Mouse (Mus musculus) neural tube, embryonic 14.5 days (tissue): ENCODE measurements at regions not wholly inside any gene's neighbourhood (a gene's known extent, or its start where the extent isn't known, plus 50 kb on each side); places are given as distances from the start of the nearest gene placed in this dataset.

Source experiments
- ATAC-seq: fragments of 200-750 bp; cut with Nextera tagmentation; 2 replicates; pipeline ENCODE4 v1.8.0; 2017; ENCODE audit warnings: low read depth, mild to moderate bottlenecking, moderate TSS enrichment, moderate library complexity
- H3K27ac ChIP-seq: fragments of 300-500 bp; sonication (generic); 2 replicates; pipeline ENCODE4 v1.5.1; 2014; ENCODE audit warnings: low read depth, mild to moderate bottlenecking, control low read depth, low read length, moderate library complexity, mixed read lengths
- H3K27me3 ChIP-seq: fragments of 300-500 bp; sonication (generic); 2 replicates; pipeline ENCODE4 v1.6.1; 2014; ENCODE audit warnings: low read length; ENCODE audit not compliant: control insufficient read depth, insufficient read depth
- H3K36me3 ChIP-seq: fragments of 300-500 bp; sonication (generic); 2 replicates; pipeline ENCODE4 v1.6.1; 2014; ENCODE audit warnings: low read length, mixed read lengths; ENCODE audit not compliant: control insufficient read depth, insufficient read depth
- H3K4me1 ChIP-seq: fragments of 300-500 bp; sonication (generic); 2 replicates; pipeline ENCODE4 v1.6.1; 2014; ENCODE audit warnings: low read length; ENCODE audit not compliant: control insufficient read depth, insufficient read depth
- H3K4me2 ChIP-seq: fragments of 300-500 bp; sonication (generic); 2 replicates; pipeline ENCODE4 v1.6.1; 2014; ENCODE audit warnings: mild to moderate bottlenecking, low read depth, low read length, control low read depth
- H3K4me3 ChIP-seq: fragments of 300-500 bp; sonication (generic); 2 replicates; pipeline ENCODE4 v1.5.1; 2014; ENCODE audit warnings: low read depth, low read length, control low read depth, mixed read lengths
- H3K9ac ChIP-seq: fragments of 300-500 bp; sonication (generic); replicated peaks from 2 replicates; pipeline ENCODE4 v1.6.1; 2014; ENCODE audit warnings: low read depth, mild to moderate bottlenecking, control low read depth, low read length, mixed read lengths
- H3K9me3 ChIP-seq: fragments of 300-500 bp; sonication (generic); 2 replicates; pipeline ENCODE4 v1.6.1; 2016; ENCODE audit warnings: low read length; ENCODE audit not compliant: control insufficient read depth
- WGBS: fragments of 180-500 bp; shearing (Covaris S2); extraction: QIAGEN DNeasy Blood & Tissue Kit; methylation state at CpG from one replicate; pipeline ENCODE4 v1.1.7; 2014; 5-methylcytosine and 5-hydroxymethylcytosine counted together

DNA sequence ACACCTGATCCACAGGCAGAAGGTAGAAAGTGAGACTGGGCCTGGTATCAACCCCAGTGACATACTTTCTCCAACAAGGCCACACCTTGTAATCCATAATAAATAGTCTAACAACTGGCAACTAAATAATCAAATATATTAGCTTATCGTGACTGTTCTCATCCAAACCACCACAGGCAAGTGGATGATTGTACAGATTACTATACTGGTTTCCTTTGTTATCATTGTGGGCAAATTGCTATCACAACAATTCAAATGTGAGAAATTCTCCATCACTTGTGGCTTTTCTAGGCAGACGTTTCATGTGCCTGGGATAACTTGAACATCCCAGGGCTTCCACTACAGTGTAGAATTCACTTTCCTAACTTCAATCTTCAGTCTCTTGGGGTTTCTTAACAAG, 112.6 kb upstream of the Max start:
- H3K9ac ChIP-seq: no peak overlapping the region
- no peaks in the 10 kb centered on the region for H3K27me3 ChIP-seq
- no peak overlapping the region for H3K4me3 ChIP-seq
- 78% methylated on average over 2 of the region's 2 CpGs for WGBS
- no peaks in the 10 kb centered on the region for H3K9me3 ChIP-seq
- no peaks in the 10 kb centered on the region for H3K36me3 ChIP-seq
- ATAC-seq: no peak
- H3K27ac ChIP-seq: no peak overlapping the region
- H3K4me1 ChIP-seq: no peaks in the 10 kb centered on the region
- H3K4me2 ChIP-seq: no peak overlapping the region

DNA sequence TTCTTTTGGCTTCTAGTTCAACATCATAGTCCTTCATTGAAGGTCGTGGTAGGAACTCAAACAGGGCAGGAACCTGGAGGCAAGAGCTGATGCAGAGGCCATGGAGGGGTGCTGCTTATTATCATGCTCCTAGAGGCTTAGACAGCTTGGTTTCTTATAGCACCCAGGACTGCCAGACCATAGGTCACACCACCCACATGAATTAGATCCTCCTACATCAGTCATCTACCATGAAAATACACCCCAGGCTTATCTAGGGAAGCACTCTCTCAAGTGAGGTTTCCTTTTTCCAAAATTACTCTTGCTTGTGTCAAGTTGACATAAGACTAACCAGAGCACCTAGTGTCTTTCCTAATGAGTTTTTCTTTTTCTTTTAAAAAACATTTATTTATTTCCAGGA, 109.7 kb upstream of the Max start:
- H3K27ac ChIP-seq: no peak overlapping the region
- WGBS: 85% methylated on average over 1 of the region's 1 CpGs
- no peak overlapping the region for H3K4me3 ChIP-seq
- no peak overlapping the region for H3K9ac ChIP-seq
- H3K4me2 ChIP-seq: no peak overlapping the region
- H3K36me3 ChIP-seq: no peaks in the 10 kb centered on the region
- ATAC-seq: no peak
- H3K4me1 ChIP-seq: no peaks in the 10 kb centered on the region
- no peaks in the 10 kb centered on the region for H3K27me3 ChIP-seq
- H3K9me3 ChIP-seq: no peaks in the 10 kb centered on the region

DNA sequence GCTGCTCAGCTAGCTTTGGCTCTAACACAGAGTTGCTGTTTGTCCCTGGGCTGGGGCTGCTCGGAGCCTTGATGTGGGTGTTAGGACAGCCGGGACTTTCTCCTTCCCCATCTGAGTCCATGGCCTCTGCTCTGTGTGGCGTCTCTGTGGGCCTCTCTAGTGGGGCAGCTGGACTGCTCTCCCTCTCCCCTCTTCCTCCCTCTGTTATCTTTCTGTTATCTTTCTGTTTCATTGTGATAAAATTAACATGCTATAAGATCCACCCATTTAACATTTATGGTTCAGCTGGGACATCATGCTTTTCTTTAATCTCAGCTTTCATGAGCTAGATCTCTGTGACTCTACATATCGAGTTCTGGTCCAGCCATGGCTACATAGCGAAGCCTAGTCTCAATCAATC, 105.9 kb upstream of the Max start:
- ATAC-seq: no peak
- no peak overlapping the region for H3K4me2 ChIP-seq

DNA sequence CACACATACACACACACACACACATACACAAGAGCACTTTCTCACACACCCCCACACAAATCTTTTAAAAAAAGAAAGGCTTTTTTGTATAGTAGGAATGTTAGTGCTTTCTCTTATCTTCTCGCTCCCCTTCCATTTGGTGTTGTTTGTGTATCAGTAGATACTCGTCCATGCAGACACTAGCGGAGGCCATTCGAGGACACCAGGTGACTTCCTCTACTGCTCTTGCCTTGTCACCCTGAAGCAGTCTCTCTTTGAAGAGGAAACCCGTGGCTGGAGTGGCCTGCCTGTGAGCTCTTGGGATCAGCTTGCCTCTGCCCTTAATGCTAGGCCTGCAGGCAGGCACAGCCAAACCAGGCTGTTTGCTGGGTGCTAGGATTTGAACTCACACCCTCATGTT, 105.1 kb upstream of the Max start:
- H3K4me1 ChIP-seq: no peaks in the 10 kb centered on the region
- no peak overlapping the region for H3K4me2 ChIP-seq
- H3K27me3 ChIP-seq: no peaks in the 10 kb centered on the region
- 77% methylated on average over 5 of the region's 5 CpGs for WGBS
- H3K9me3 ChIP-seq: no peaks in the 10 kb centered on the region
- ATAC-seq: no peak
- no peak overlapping the region for H3K4me3 ChIP-seq
- H3K27ac ChIP-seq: no peak overlapping the region
- H3K9ac ChIP-seq: no peak overlapping the region
- H3K36me3 ChIP-seq: no peaks in the 10 kb centered on the region

More for the DNA sequence above, 105.9 kb upstream of the Max start:
- H3K4me3 ChIP-seq: no peak overlapping the region
- no peak overlapping the region for H3K27ac ChIP-seq
- 90% methylated on average over 5 of the region's 5 CpGs for WGBS
- H3K27me3 ChIP-seq: no peaks in the 10 kb centered on the region
- no peak overlapping the region for H3K9ac ChIP-seq
- H3K36me3 ChIP-seq: no peaks in the 10 kb centered on the region
- H3K9me3 ChIP-seq: no peaks in the 10 kb centered on the region
- H3K4me1 ChIP-seq: no peaks in the 10 kb centered on the region

DNA sequence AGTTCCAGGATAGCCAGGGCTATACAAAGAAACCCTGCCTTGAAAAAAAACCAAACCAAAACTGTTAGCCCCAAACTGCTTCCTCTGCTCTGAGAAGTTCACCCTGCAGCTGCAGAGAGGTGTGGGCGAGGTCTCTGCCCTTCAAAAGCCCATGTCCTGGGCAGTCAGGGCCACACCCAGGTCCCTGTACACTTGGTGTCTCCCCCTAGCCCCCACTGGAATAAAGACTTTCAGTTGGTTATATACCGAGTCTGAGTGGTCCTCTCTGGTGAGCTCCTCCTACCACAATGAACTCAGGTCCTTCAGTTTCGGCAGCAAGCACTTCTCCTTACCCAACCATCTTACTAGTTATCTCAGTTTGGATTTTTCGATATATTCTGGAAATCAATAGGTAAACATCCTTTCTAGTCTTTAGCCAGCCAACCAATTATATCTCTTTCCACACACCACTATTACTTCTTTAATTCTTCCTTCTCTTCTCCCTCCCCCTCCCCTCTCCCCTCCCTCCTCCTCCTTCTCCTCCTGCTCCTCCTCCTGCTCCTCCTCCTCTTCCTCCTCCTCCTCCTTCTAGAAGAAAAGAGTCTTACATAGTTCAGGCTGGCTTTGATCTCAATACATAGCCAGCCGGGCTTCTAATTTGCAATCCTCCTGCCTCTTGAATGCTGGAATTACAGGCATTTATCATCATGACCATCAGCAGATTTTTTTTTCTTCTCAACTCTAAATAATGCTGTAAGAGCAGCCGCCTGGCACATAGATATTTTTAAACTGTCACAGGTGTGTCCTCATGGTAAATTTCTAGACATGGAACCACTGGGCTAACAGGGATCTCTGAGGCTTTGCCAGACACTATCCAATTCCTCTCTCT, 103.9 kb upstream of the Max start:
- WGBS: 56% methylated on average over 6 of the region's 6 CpGs
- no peak for ATAC-seq

DNA sequence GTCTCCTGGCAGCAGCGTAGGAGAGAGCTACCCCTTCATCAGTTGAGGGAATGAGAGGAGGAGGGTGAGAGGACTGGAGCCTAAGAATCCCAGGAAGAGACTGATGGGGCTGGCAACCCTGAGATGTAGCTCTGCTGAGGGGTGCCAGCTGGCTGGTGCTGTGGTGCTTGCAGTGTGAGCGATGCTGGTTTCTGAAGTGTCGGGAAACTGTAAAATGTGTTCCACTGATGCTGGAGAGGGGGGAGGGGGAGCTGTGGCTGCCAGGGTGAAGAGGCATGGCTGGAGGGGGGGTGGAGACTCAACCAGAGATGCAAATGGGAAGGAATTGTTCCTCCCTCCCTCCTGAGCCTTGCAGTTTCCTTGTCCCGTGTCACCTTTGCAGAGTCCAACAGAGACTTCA, 102.0 kb upstream of the Max start:
- Histone ChIP-seq H3K4me2 (no peak overlapping the region), H3K27me3 (no peaks in the 10 kb centered on the region), H3K9ac (no peak overlapping the region), H3K4me3 (no peak overlapping the region), H3K36me3 (no peaks in the 10 kb centered on the region), H3K27ac (no peak overlapping the region), H3K4me1 (no peaks in the 10 kb centered on the region), H3K9me3 (no peaks in the 10 kb centered on the region)
- no peak for ATAC-seq
- WGBS: 61% methylated on average over 4 of the region's 4 CpGs

More for the DNA sequence above, 103.9 kb upstream of the Max start:
- no peaks in the 10 kb centered on the region for H3K4me1 ChIP-seq
- H3K4me2 ChIP-seq: no peak overlapping the region
- H3K9me3 ChIP-seq: no peaks in the 10 kb centered on the region
- H3K4me3 ChIP-seq: no peak overlapping the region
- no peaks in the 10 kb centered on the region for H3K27me3 ChIP-seq
- no peak overlapping the region for H3K27ac ChIP-seq
- H3K36me3 ChIP-seq: no peaks in the 10 kb centered on the region
- H3K9ac ChIP-seq: no peak overlapping the region

DNA sequence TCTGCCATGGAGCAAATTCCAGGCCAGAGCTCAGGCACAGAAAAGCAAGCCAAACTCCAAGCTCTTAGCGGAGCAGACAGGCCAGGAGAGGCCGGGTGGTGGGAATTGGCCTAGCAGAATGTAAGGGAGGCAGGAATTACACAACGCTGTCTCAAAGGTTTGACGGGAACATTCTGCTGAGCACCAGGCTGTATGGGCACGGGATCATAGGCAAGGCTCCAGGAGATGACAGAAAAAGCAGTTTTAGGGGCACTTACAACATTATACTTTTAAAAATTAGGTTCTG, 99.5 kb upstream of the Max start:
- Histone ChIP-seq H3K27ac (no peak overlapping the region), H3K4me1 (no peaks in the 10 kb centered on the region), H3K9ac (no peak overlapping the region), H3K36me3 (no peaks in the 10 kb centered on the region), H3K9me3 (no peaks in the 10 kb centered on the region), H3K27me3 (no peaks in the 10 kb centered on the region), H3K4me2 (no peak overlapping the region), H3K4me3 (no peak overlapping the region)
- WGBS: 92% methylated on average over 5 of the region's 5 CpGs
- ATAC-seq: no peak

DNA sequence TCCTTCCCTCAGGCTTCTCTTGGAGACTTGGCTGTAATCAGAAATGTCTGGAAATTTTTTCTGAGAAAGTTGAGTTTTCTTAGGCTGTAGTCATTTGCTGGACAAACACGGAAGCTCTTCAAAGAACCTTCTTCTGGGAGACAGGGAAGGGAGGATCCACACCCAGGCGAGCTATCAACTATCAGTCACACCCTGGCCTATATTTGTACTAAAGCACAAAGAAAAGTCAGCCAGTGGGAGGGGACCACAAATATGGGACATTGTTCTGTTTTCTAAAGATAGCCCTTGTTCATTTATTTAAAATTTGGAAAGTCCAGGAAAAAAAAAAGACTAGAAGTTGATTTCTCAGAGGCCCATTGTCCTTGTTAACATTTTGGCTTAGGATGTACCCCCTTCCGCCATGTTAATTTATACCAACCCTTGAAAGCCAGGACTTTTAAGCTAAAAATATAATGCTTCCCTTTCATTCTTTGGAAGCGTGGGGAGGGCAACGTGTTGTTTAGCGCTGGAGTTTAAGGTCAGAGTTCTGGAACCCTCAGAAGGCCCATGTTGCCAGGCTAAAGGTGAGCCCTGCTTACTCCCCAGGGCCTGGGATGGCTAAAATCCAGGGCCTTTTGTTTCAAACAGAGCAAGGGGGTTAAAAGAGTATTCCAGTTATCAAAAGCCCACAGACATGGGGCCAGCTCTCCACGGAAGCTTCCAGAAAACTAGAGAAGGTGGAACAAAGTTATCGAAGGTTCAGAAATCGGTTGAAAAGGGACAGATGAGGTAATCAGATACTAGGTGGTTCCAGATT, 99.0 kb upstream of the Max start:
- H3K27ac ChIP-seq: no peak overlapping the region
- no peak overlapping the region for H3K4me2 ChIP-seq
- ATAC-seq: no peak
- H3K4me3 ChIP-seq: no peak overlapping the region
- no peaks in the 10 kb centered on the region for H3K36me3 ChIP-seq
- no peaks in the 10 kb centered on the region for H3K4me1 ChIP-seq
- no peaks in the 10 kb centered on the region for H3K27me3 ChIP-seq
- H3K9ac ChIP-seq: no peak overlapping the region
- H3K9me3 ChIP-seq: no peaks in the 10 kb centered on the region
- WGBS: 78% methylated on average over 9 of the region's 9 CpGs

DNA sequence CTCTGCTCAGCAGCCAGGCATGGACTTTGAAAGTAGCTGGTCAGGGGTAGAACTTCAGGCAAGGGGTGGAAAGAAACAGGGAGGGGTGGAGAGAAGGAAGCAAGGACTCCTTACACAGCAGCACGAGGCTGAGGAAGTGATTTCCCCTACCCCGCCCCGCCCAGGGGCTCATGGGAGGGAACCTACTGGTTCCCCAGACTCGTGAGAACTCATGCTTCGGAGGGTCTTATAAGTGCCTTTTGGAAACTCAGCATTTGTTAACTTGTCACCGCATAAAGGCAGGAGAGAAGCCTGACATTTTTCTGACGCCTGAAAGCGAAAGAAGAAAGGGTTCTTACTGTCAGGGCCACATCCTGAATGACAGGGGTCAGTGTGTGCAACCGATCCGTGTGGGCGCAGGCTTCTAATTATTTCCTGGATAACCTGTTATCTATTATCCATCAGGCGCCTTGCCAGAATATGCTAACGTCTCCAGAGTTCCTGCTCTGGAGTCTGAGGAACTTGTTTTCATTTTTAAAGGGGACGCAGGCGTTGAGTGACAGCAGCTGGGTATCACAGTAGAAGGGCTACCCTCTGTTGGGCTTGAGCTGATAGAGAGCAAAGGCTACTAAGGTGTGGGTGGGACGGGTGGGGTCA, 98.2 kb upstream of the Max start:
- no peak overlapping the region for H3K4me2 ChIP-seq
- whole genome bisulfite sequencing: 54% methylated on average over 16 of the region's 16 CpGs
- ATAC-seq: no peak

More for the DNA sequence above, 98.2 kb upstream of the Max start:
- Histone ChIP-seq H3K36me3 (no peaks in the 10 kb centered on the region), H3K9ac (no peak overlapping the region), H3K27ac (no peak overlapping the region), H3K4me1 (no peaks in the 10 kb centered on the region), H3K27me3 (no peaks in the 10 kb centered on the region), H3K4me3 (no peak overlapping the region), H3K9me3 (no peaks in the 10 kb centered on the region)
